Mouse (Mus musculus): Measurements from ENCODE around the gene Colgalt1.
A peak's percentile ranks its signal among the peaks of the same experiment; 100 is the strongest.

The Colgalt1 gene

GRCm38 (mm10) chr8:71670198-71670597, 59.4 kb downstream of the Colgalt1 start:
- DNase-seq (ENCODE audit: low read depth): no peak

GRCm38 (mm10) chr8:71670621-71671548, 60.1 kb downstream of the Colgalt1 start:
- no peak for DNase-seq (ENCODE audit: low read depth)

- peak; percentile 73 for DNase-seq (ENCODE audit: low read depth)
These were observed 60.8 kb downstream of the Colgalt1 start, which contains the start of gene Unc13a for GRCm38 (mm10) chr8:71671549-71671965. Gene Unc13a, minus strand, starts transcription at chr8:71671757.

GRCm38 (mm10) chr8:71672168-71672735, 61.5 kb downstream of the Colgalt1 start:
- no peak for DNase-seq (ENCODE audit: low read depth)

GRCm38 (mm10) chr8:71674071-71674470, 63.3 kb downstream of the Colgalt1 start:
- DNase-seq (ENCODE audit: low read depth): no peak

Data from c-Kit-positive CD71-positive TER-119-negative erythroid progenitor cells, embryonic 14.5 days (primary cell).